Mouse (Mus musculus): ENCODE results near the gene Apbb1ip. TPM values are rescaled to one million over a fixed set of nuclear protein-coding genes. Genes with fewer than 3 reads are reported as not detected.
"Not testable (repeated sequence)": the region's sequence is repeated elsewhere in the genome, so short reads cannot be mapped to it uniquely, and the experiment has no call there.

Apbb1ip gene
- total RNA-seq, 2 experiments from 2014 or later: 22.9 to 110 TPM

GRCm38 (mm10) chr2:22811466-22811865, 37.6 kb downstream of the Apbb1ip start:
- peak; percentile 57 for ATAC-seq (replicated peaks; ENCODE audit: poor library complexity, severe bottlenecking)

GRCm38 (mm10) chr2:22813921-22814320, 40.0 kb downstream of the Apbb1ip start:
- no peak for ATAC-seq (replicated peaks; ENCODE audit: poor library complexity, severe bottlenecking)

- ATAC-seq (replicated peaks; ENCODE audit: poor library complexity, severe bottlenecking): no peak
These were observed 41.8 kb downstream of the Apbb1ip start for GRCm38 (mm10) chr2:22815674-22816073.

- ATAC-seq (replicated peaks; ENCODE audit: poor library complexity, severe bottlenecking): peak; percentile 57
These were observed 42.3 kb downstream of the Apbb1ip start for GRCm38 (mm10) chr2:22816231-22816630.

GRCm38 (mm10) chr2:22822293-22822692, 48.4 kb downstream of the Apbb1ip start:
- ATAC-seq (replicated peaks; ENCODE audit: poor library complexity, severe bottlenecking): peak; percentile 58

- no peak for ATAC-seq (replicated peaks; ENCODE audit: poor library complexity, severe bottlenecking)
These were observed 71.6 kb downstream of the Apbb1ip start for GRCm38 (mm10) chr2:22845514-22845913.

- ATAC-seq (replicated peaks; ENCODE audit: poor library complexity, severe bottlenecking): no peak
These were observed 78.0 kb downstream of the Apbb1ip start for GRCm38 (mm10) chr2:22851900-22852299.

- ATAC-seq (replicated peaks; ENCODE audit: poor library complexity, severe bottlenecking): no peak
These were observed 83.6 kb downstream of the Apbb1ip start for GRCm38 (mm10) chr2:22857501-22857900.

- ATAC-seq (replicated peaks; ENCODE audit: poor library complexity, severe bottlenecking): no peak
These were observed 88.3 kb downstream of the Apbb1ip start for GRCm38 (mm10) chr2:22862194-22862593.

GRCm38 (mm10) chr2:22864394-22865037, 90.6 kb downstream of the Apbb1ip start:
- ATAC-seq (replicated peaks; ENCODE audit: poor library complexity, severe bottlenecking): peak; percentile 96

GRCm38 (mm10) chr2:22865818-22866217, 91.9 kb downstream of the Apbb1ip start:
- ATAC-seq (replicated peaks; ENCODE audit: poor library complexity, severe bottlenecking): peak; percentile 87

- no peak for ATAC-seq (replicated peaks; ENCODE audit: poor library complexity, severe bottlenecking)
These were observed 93.1 kb downstream of the Apbb1ip start for GRCm38 (mm10) chr2:22866894-22867424.

GRCm38 (mm10) chr2:22873159-22873558, 99.3 kb downstream of the Apbb1ip start:
- ATAC-seq (replicated peaks; ENCODE audit: poor library complexity, severe bottlenecking): no peak

- no peak for ATAC-seq (replicated peaks; ENCODE audit: poor library complexity, severe bottlenecking)
These were observed 100.7 kb downstream of the Apbb1ip start for GRCm38 (mm10) chr2:22874628-22875027.

- no peak for ATAC-seq (replicated peaks; ENCODE audit: poor library complexity, severe bottlenecking)
These were observed 102.7 kb downstream of the Apbb1ip start for GRCm38 (mm10) chr2:22876614-22877013.

GRCm38 (mm10) chr2:22878781-22879180, 104.9 kb downstream of the Apbb1ip start:
- ATAC-seq (replicated peaks; ENCODE audit: poor library complexity, severe bottlenecking): no peak

GRCm38 (mm10) chr2:22880726-22881125, 106.8 kb downstream of the Apbb1ip start:
- ATAC-seq (replicated peaks; ENCODE audit: poor library complexity, severe bottlenecking): not testable (repeated sequence)

GRCm38 (mm10) chr2:22894932-22895281, 121.0 kb downstream of the Apbb1ip start:
- ATAC-seq (replicated peaks; ENCODE audit: poor library complexity, severe bottlenecking): no peak; the same call in 1 of the 2 replicates

- peak; percentile 93 for ATAC-seq (replicated peaks; ENCODE audit: poor library complexity, severe bottlenecking)
These were observed 121.7 kb downstream of the Apbb1ip start, which contains the start of gene Pdss1 for GRCm38 (mm10) chr2:22895282-22896273. Gene Pdss1 (plus strand): TSS chr2:22895522.

- no peak for ATAC-seq (replicated peaks; ENCODE audit: poor library complexity, severe bottlenecking)
These were observed 130.1 kb downstream of the Apbb1ip start for GRCm38 (mm10) chr2:22903947-22904346.

- no peak for ATAC-seq (replicated peaks; ENCODE audit: poor library complexity, severe bottlenecking)
These were observed 140.5 kb downstream of the Apbb1ip start for GRCm38 (mm10) chr2:22914421-22914820.

Measured in granulocyte monocyte progenitor cell, adult 5-6 weeks (primary cell).